Mouse (Mus musculus): Measurements from ENCODE around the gene Hist1h3d. TPM values are rescaled to one million over a fixed set of nuclear protein-coding genes. Genes with fewer than 3 reads are reported as not detected.
"Not testable (repeated sequence)": the region's sequence is repeated elsewhere in the genome, so short reads cannot be mapped to it uniquely, and the experiment has no call there.

The Hist1h3d gene
- total and polyA plus RNA-seq, 3 experiments, result 0.94 to 182 (median 13.5) TPM

DNA sequence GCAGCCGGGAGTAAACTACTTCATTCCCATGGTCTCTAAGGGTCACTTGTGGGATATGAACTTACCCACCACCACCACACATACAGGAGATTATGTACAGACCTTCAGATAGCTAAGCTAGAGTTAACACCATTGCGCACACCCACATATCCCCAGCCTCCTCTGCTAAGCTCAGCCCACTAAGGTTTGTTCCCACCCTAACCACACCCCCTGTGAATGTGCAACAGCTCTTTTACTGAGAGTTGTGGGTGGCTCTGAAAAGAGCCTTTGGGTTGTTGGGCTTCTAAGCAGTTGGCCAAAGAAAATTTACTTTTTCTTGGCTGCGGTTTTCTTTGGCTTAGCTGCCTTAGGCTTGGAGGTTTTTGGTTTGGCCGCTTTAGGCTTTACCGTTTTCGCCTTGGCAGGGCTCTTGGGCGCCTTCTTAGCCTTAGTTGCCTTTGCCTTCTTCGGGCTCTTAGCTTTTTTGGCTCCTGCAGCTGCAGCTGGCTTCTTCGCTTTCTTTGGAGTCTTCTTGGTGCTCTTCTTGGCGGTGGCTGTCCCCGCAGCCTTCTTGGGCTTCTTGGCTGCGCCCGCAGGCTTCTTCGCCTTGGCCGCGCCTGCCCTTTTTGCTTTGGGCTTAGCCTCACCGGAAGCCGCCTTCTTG is 46.1 kb downstream of the Hist1h3d start:
- Histone ChIP-seq H3K36me3 (replicated peaks in 1 of 2; ENCODE audit: control insufficient read depth in 1 of 2, insufficient read depth in 1 of 2, low read length in 1 of 2) (no peaks in the 10 kb centered on the region), H3K79me2 (replicated peaks; ENCODE audit: control insufficient read depth, extremely low read depth, insufficient read depth, poor library complexity, severe bottlenecking) (peaks cover 8% of the 10 kb centered on the region; the same call in 1 of the 2 replicates), H3K27me3 (replicated peaks) (no peaks in the 10 kb centered on the region), H3K4me2 (ENCODE audit: insufficient read depth, low read depth, poor library complexity, severe bottlenecking) (peak overlapping the region; percentile 23), H3K4me1 (ENCODE audit: control insufficient read depth in 1 of 2, insufficient read depth in 2 of 2) (peaks cover 0 to 12% of the 10 kb centered on the region in 2 experiments; a peak in 3 of 4 replicates), H3K4me3 (replicated peaks in 1 of 3; ENCODE audit: low read depth in 2 of 3, low read length in 2 of 3, poor library complexity in 1 of 3) (peak overlapping the region; percentile 50 to 61 (median 55)), H3K9ac (ENCODE audit: insufficient read depth, low read depth) (peak overlapping the region; percentile 69), H3K9me3 (replicated peaks; ENCODE audit: low read length) (no peaks in the 10 kb centered on the region), H3K27ac (ENCODE audit: insufficient read depth, low read depth) (peak overlapping the region; percentile 98)
- peak; percentile 93 for DNase-seq (ENCODE audit: extremely low read depth)
- peak; percentile 50; the same call in 1 of the 2 replicates for TF ChIP-seq MEF2A (IDR thresholded peaks at IDR 0.05; ENCODE audit: borderline replicate concordance, low read depth, low read length)
- TF ChIP-seq TCF12 (IDR thresholded peaks at IDR 0.05; ENCODE audit: low read depth, low read length), result peak; percentile 58; the same call in 1 of the 2 replicates
- TF ChIP-seq CHD2 (IDR thresholded peaks at IDR 0.05; ENCODE audit: low read length), result peak; percentile 88
- no peak for TF ChIP-seq KAT2A (IDR thresholded peaks at IDR 0.05; ENCODE audit: insufficient replicate concordance, low read length)
- TF ChIP-seq MAFK (IDR thresholded peaks at IDR 0.05; ENCODE audit: insufficient replicate concordance, low read length), result peak; percentile 9; the same call in 1 of the 2 replicates
- no peak for TF ChIP-seq MXI1 (IDR thresholded peaks at IDR 0.05; ENCODE audit: low read depth, low read length)
- peak; percentile 99 for TF ChIP-seq POLR2AphosphoS2 (IDR thresholded peaks at IDR 0.05; ENCODE audit: low read depth, low read length)
- TF ChIP-seq POLR2A (IDR thresholded peaks at IDR 0.05; ENCODE audit: low read depth, low read length), result peak; percentile 95
- TF ChIP-seq IRF4 (IDR thresholded peaks at IDR 0.05; ENCODE audit: low read depth, low read length), result no peak; the same call in 1 of the 2 replicates
- TF ChIP-seq CHD1 (IDR thresholded peaks at IDR 0.05; ENCODE audit: low read depth, low read length), result peak; percentile 97
- TF ChIP-seq NRF1 (IDR thresholded peaks at IDR 0.05; ENCODE audit: low read depth, low read length), result 0 out of 2 replicates have a peak, but pooled peaks have one; percentile 20
- peak; percentile 85 for TF ChIP-seq RCOR1 (conservative IDR thresholded peaks at IDR 0.05; ENCODE audit: low read depth, low read length)
- TF ChIP-seq SMC3 (IDR thresholded peaks at IDR 0.05; ENCODE audit: low read depth, low read length), result peak; percentile 42
- peak; percentile 99; the same call in 1 of the 2 replicates for TF ChIP-seq UBTF (IDR thresholded peaks at IDR 0.05; ENCODE audit: low read depth, low read length)
- TF ChIP-seq NELFE (IDR thresholded peaks at IDR 0.05; ENCODE audit: low read depth, low read length), result 0 out of 2 replicates have a peak, but pooled peaks have one; percentile 61
- no peak for TF ChIP-seq MYC (IDR thresholded peaks at IDR 0.05; ENCODE audit: low read depth, low read length)
- 0 out of 2 replicates have a peak, but pooled peaks have one; percentile 21 for TF ChIP-seq MAX (IDR thresholded peaks at IDR 0.05; ENCODE audit: low read length)
- TF ChIP-seq USF2 (conservative IDR thresholded peaks at IDR 0.05; ENCODE audit: low read depth, low read length), result peak; percentile 35; the same call in 1 of the 2 replicates
- peak; percentile 98 for TF ChIP-seq ZMIZ1 (IDR thresholded peaks at IDR 0.05; ENCODE audit: low read depth, low read length)
- dilution Hi-C loops (cut with MboI; ENCODE audit: extremely low pct_ligation_motif_present, extremely low pct_unique_long_range_greater_than_20kb, low sequenced_read_pairs) (no loop called here), in situ Hi-C loops (cut with MboI; ENCODE audit: low pct_ligation_motif_present, low pct_unique_long_range_greater_than_20kb, low sequenced_read_pairs) (no loop called here)

GRCm38 (mm10) chr13:23622175-23622671 is 46.7 kb downstream of the Hist1h3d start, which contains the start of gene Hist1h1e:
Hist1h1e (minus strand) TSS chr13:23622558.
- in situ Hi-C loops (cut with MboI; ENCODE audit: low pct_ligation_motif_present, low pct_unique_long_range_greater_than_20kb, low sequenced_read_pairs); H3K9me3 ChIP-seq (replicated peaks; ENCODE audit: low read length); dilution Hi-C loops (cut with MboI; ENCODE audit: extremely low pct_ligation_motif_present, extremely low pct_unique_long_range_greater_than_20kb, low sequenced_read_pairs); H3K36me3 ChIP-seq (replicated peaks in 1 of 2; ENCODE audit: control insufficient read depth in 1 of 2, insufficient read depth in 1 of 2, low read length in 1 of 2); H3K27me3 ChIP-seq (replicated peaks); H3K79me2 ChIP-seq (replicated peaks; ENCODE audit: control insufficient read depth, extremely low read depth, insufficient read depth, poor library complexity, severe bottlenecking): not testable (repeated sequence)
- Histone ChIP-seq H3K4me1 (ENCODE audit: control insufficient read depth in 1 of 2, insufficient read depth in 2 of 2) (peaks cover 0 to 12% of the 10 kb centered on the region in 2 experiments; a peak in 3 of 4 replicates), H3K27ac (ENCODE audit: insufficient read depth, low read depth) (peak within 1 kb of the TSS; percentile 98), H3K4me3 (replicated peaks in 1 of 3; ENCODE audit: low read depth in 2 of 3, low read length in 2 of 3, poor library complexity in 1 of 3) (peak within 1 kb of the TSS; percentile 50 to 61 (median 55)), H3K4me2 (ENCODE audit: insufficient read depth, low read depth, poor library complexity, severe bottlenecking) (peak within 1 kb of the TSS; percentile 59), H3K9ac (ENCODE audit: insufficient read depth, low read depth) (peak within 1 kb of the TSS; percentile 69)
- peak; percentile 85 for TF ChIP-seq MAZ (IDR thresholded peaks at IDR 0.05; ENCODE audit: low read depth, low read length)
- peak; percentile 83 for TF ChIP-seq MXI1 (IDR thresholded peaks at IDR 0.05; ENCODE audit: low read depth, low read length)
- peak; percentile 91 for TF ChIP-seq POLR2AphosphoS2 (IDR thresholded peaks at IDR 0.05; ENCODE audit: low read depth, low read length)
- TF ChIP-seq ZMIZ1 (IDR thresholded peaks at IDR 0.05; ENCODE audit: low read depth, low read length), result peak; percentile 100
- TF ChIP-seq ELF1 (IDR thresholded peaks at IDR 0.05; ENCODE audit: low read depth, low read length), result peak; percentile 72; the same call in 1 of the 2 replicates
- peak; percentile 99 for TF ChIP-seq TCF12 (IDR thresholded peaks at IDR 0.05; ENCODE audit: low read depth, low read length)
- TF ChIP-seq MAX (IDR thresholded peaks at IDR 0.05; ENCODE audit: low read length), result peak; percentile 53; the same call in 1 of the 2 replicates
- peak; percentile 45; the same call in 1 of the 2 replicates for TF ChIP-seq IRF4 (IDR thresholded peaks at IDR 0.05; ENCODE audit: low read depth, low read length)
- TF ChIP-seq ETS1 (conservative IDR thresholded peaks at IDR 0.05; ENCODE audit: low read depth, low read length), result peak; percentile 44; the same call in 1 of the 2 replicates
- peak; percentile 67; the same call in 1 of the 2 replicates for TF ChIP-seq KAT2A (IDR thresholded peaks at IDR 0.05; ENCODE audit: insufficient replicate concordance, low read length)
- peak; percentile 98 for TF ChIP-seq TBP (conservative IDR thresholded peaks at IDR 0.05; ENCODE audit: low read depth, low read length)
- TF ChIP-seq USF2 (conservative IDR thresholded peaks at IDR 0.05; ENCODE audit: low read depth, low read length), result peak; percentile 50; the same call in 1 of the 2 replicates
- TF ChIP-seq HCFC1 (IDR thresholded peaks at IDR 0.05; ENCODE audit: low read depth, low read length), result peak; percentile 69
- TF ChIP-seq NRF1 (IDR thresholded peaks at IDR 0.05; ENCODE audit: low read depth, low read length), result peak; percentile 41
- peak; percentile 60 for TF ChIP-seq MEF2A (IDR thresholded peaks at IDR 0.05; ENCODE audit: borderline replicate concordance, low read depth, low read length)
- TF ChIP-seq BHLHE40 (IDR thresholded peaks at IDR 0.05; ENCODE audit: low read depth, low read length), result peak; percentile 37; the same call in 1 of the 2 replicates
- peak; percentile 89; the same call in 1 of the 2 replicates for TF ChIP-seq RCOR1 (conservative IDR thresholded peaks at IDR 0.05; ENCODE audit: low read depth, low read length)
- peak; percentile 93 for TF ChIP-seq POLR2A (IDR thresholded peaks at IDR 0.05; ENCODE audit: low read depth, low read length)
- TF ChIP-seq UBTF (IDR thresholded peaks at IDR 0.05; ENCODE audit: low read depth, low read length), result peak; percentile 99
- TF ChIP-seq SIN3A (IDR thresholded peaks at IDR 0.05; ENCODE audit: low read length), result peak; percentile 74; the same call in 1 of the 2 replicates
- TF ChIP-seq NELFE (IDR thresholded peaks at IDR 0.05; ENCODE audit: low read depth, low read length), result peak; percentile 100
- peak; percentile 81 for DNase-seq (ENCODE audit: extremely low read depth)

Data from CH12.LX (cell line).